In the genomic region with DNA sequence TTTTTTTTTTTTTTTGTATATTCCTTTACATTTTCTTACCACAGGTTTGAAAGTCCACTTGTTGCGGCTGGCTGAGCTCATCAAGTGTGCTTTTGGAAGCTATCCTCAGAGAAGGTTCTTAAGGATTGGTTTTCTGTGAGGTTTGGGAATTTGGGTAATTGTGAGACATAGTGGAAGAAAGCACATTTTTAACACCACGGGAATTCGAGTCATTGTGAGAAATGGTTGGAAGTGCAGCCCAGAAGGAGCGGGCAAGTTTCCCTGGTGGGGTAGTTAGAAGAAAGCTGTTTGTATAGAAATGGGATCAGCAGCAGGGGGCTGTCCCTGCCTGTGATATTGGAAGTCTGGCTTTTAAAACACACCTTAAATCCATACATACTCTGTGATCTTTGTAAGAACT, we compare ENCODE assay signal across 8 mouse cellular contexts. TPM values are rescaled to one million over a fixed set of nuclear protein-coding genes. Genes with fewer than 3 reads are reported as not detected.
DNase-seq lines count a peak whose midpoint lies in the region; ATAC-seq lines count a peak whose summit lies in the region.

No protein-coding gene starts in this region.

- ATAC-seq in heart, embryonic 13.5 days (ENCODE audit: extremely low read depth, insufficient number of reproducible peaks, low FRiP score, low TSS enrichment) = no peak
- ATAC-seq in heart, embryonic 16.5 days (replicated peaks; ENCODE audit: extremely low read depth, insufficient read depth, low FRiP score) = no peak

- H3K36me3 ChIP-seq in heart, embryonic 13.5 days = peaks cover 22% of the 10 kb centered on the region
- 0 out of 2 replicates have a peak, but pooled peaks cover 3% of the 10 kb centered on the region for H3K36me3 ChIP-seq in heart, embryonic 16.5 days (ENCODE audit: control insufficient read depth, insufficient read depth)
- 0 out of 2 replicates have a peak, but pooled peaks cover 5% of the 10 kb centered on the region for H3K36me3 ChIP-seq in macrophage (ENCODE audit: inconsistent target)

- H3K9me3 ChIP-seq in heart, embryonic 13.5 days = no peaks in the 10 kb centered on the region
- no peaks in the 10 kb centered on the region for H3K9me3 ChIP-seq in heart, embryonic 16.5 days (replicated peaks; ENCODE audit: control insufficient read depth, low read length)

- peaks cover 55% of the 10 kb centered on the region for H3K79me2 ChIP-seq in macrophage (ENCODE audit: inconsistent target)

- peak overlapping the region; percentile 83 for H3K4me2 ChIP-seq in heart, embryonic 13.5 days
- peak overlapping the region; percentile 82 for H3K4me2 ChIP-seq in heart, embryonic 16.5 days (ENCODE audit: low read depth, low read length)

- H3K4me1 ChIP-seq in heart, embryonic 13.5 days = peaks cover 40% of the 10 kb centered on the region
- peaks cover 28% of the 10 kb centered on the region for H3K4me1 ChIP-seq in heart, embryonic 16.5 days (ENCODE audit: control insufficient read depth, insufficient read depth, low read length)

- peak overlapping the region; percentile 96 for H3K4me3 ChIP-seq in heart, embryonic 13.5 days
- H3K4me3 ChIP-seq in heart, embryonic 16.5 days (ENCODE audit: low read length) = peak overlapping the region; percentile 79
- peak overlapping the region; percentile 60 for H3K4me3 ChIP-seq in macrophage (ENCODE audit: inconsistent target)

- DNase-seq in heart, adult 9 months (ENCODE audit: low spot score in 2 of 2) = no peak
- DNase-seq in MN1 (ENCODE audit: low spot score) = peak; percentile 15
- DNase-seq in thymus, adult 18-20 months = no peak
- DNase-seq in adrenal gland, adult 8-10 months = no peak
- no peak for DNase-seq in layer of hippocampus, postnatal 36 days

- H3K9ac ChIP-seq in heart, embryonic 13.5 days = peak overlapping the region; percentile 93
- H3K9ac ChIP-seq in heart, embryonic 16.5 days (ENCODE audit: low read length) = peak overlapping the region; percentile 88

- 17% methylated on average over 4 of the region's 4 CpGs for WGBS in heart, embryonic 13.5 days
- 18% methylated on average over 4 of the region's 4 CpGs for WGBS in heart, embryonic 16.5 days
- 39% methylated on average over 4 of the region's 4 CpGs for WGBS in macrophage (ENCODE audit: missing documents)

- H3K27ac ChIP-seq in heart, embryonic 13.5 days (replicated peaks) = no peak overlapping the region
- H3K27ac ChIP-seq in heart, embryonic 16.5 days (ENCODE audit: low read length) = no peak overlapping the region
- peak overlapping the region; percentile 32 for H3K27ac ChIP-seq in macrophage

- no peaks in the 10 kb centered on the region for H3K27me3 ChIP-seq in heart, embryonic 13.5 days (replicated peaks)
- no peaks in the 10 kb centered on the region for H3K27me3 ChIP-seq in heart, embryonic 16.5 days (ENCODE audit: control insufficient read depth, insufficient read depth, low read length)

RNA-seq across cellular contexts. Expression of a gene that starts 0.9 kb away (rescaled TPM):
- polyA plus RNA-seq in heart, embryonic 13.5 days (2015; fragmentation: Nextera tagmentation; extraction: Ambion mirVana) = 5.7 and 7.0 TPM in 2 replicates
- 3.2 and 6.1 TPM in 2 replicates for polyA plus RNA-seq in heart, embryonic 16.5 days (2015; fragmentation: Nextera tagmentation; extraction: Ambion mirVana)
- total RNA-seq in macrophage (2018; cell fraction: chromatin; rRNA removed) = 10 to 100 TPM; 15.5 to 56.0 (median 32.1) TPM
- total RNA-seq in macrophage (2018; cell fraction: cytosol; rRNA removed) = 10 to 100 TPM; 18.1 to 27.1 (median 23.0) TPM
- 10 to 100 TPM; 11.6 to 49.3 (median 20.3) TPM for total RNA-seq in macrophage (2018; cell fraction: nucleus; rRNA removed)
- polyA plus RNA-seq in macrophage (2018) = 15.9 to 37.6 TPM (median 24.8 TPM) in 3 replicates
- total RNA-seq in adrenal gland, adult 8-10 months (2022) = 10 to 100 TPM; 45.0 to 61.3 (median 49.9) TPM
- total RNA-seq in layer of hippocampus, postnatal 36 days (2021) = 10 to 100 TPM; 49.7 to 50.1 TPM

RNA-seq across cellular contexts. Expression of a gene that starts 3.0 kb away (rescaled TPM):
- 62.4 and 64.8 TPM in 2 replicates for polyA plus RNA-seq in heart, embryonic 13.5 days (2015; fragmentation: Nextera tagmentation; extraction: Ambion mirVana)
- polyA plus RNA-seq in heart, embryonic 16.5 days (2015; fragmentation: Nextera tagmentation; extraction: Ambion mirVana) = 52.7 and 59.6 TPM in 2 replicates
- 10 to 100 TPM in 1 of 26 experiments, 1 to 10 TPM in 13, not detected in 12; 1.3 to 21.1 (median 3.0) TPM for total RNA-seq in macrophage (2018; cell fraction: chromatin; rRNA removed)
- total RNA-seq in macrophage (2018; cell fraction: cytosol; rRNA removed) = 1 to 10 TPM in 25 of 26 experiments, under 1 TPM in 1; 0.97 to 3.8 (median 2.0) TPM
- total RNA-seq in macrophage (2018; cell fraction: nucleus; rRNA removed) = 1 to 10 TPM in 17 of 26 experiments, under 1 TPM in 4, not detected in 5; 0.75 to 4.8 (median 2.0) TPM
- 4.1 to 7.0 TPM (median 6.1 TPM) in 3 replicates for polyA plus RNA-seq in macrophage (2018)
- total RNA-seq in adrenal gland, adult 8-10 months (2022) = 10 to 100 TPM; 24.4 to 43.0 (median 30.1) TPM
- total RNA-seq in layer of hippocampus, postnatal 36 days (2021) = 1 to 10 TPM; 4.6 to 5.1 TPM

RNA-seq across cellular contexts. Expression of a gene that starts 27.7 kb away (rescaled TPM):
- polyA plus RNA-seq in heart, embryonic 13.5 days (2015; fragmentation: Nextera tagmentation; extraction: Ambion mirVana) = 0.11 TPM in 1 of 2 replicates, not detected in the other
- 0.12 TPM in 1 of 2 replicates, not detected in the other for polyA plus RNA-seq in heart, embryonic 16.5 days (2015; fragmentation: Nextera tagmentation; extraction: Ambion mirVana)
- total RNA-seq in macrophage (2018; cell fraction: chromatin; rRNA removed) = 1 to 10 TPM in 1 of 26 experiments, under 1 TPM in 3, not detected in 22; 0.57 to 2.0 (median 0.61) TPM
- total RNA-seq in macrophage (2018; cell fraction: cytosol; rRNA removed) = under 1 TPM in 16 of 26 experiments, not detected in 10; 0.09 to 0.42 (median 0.19) TPM
- total RNA-seq in macrophage (2018; cell fraction: nucleus; rRNA removed) = under 1 TPM in 7 of 26 experiments, not detected in 19; 0.47 to 0.96 (median 0.56) TPM
- 0.33 TPM in 1 of 3 replicates, not detected in the others for polyA plus RNA-seq in macrophage (2018)
- not detected for total RNA-seq in adrenal gland, adult 8-10 months (2022)
- total RNA-seq in layer of hippocampus, postnatal 36 days (2021) = not detected

RNA-seq across cellular contexts. Expression of a gene that starts 28.1 kb away (rescaled TPM):
- 31.8 and 35.1 TPM in 2 replicates for polyA plus RNA-seq in heart, embryonic 13.5 days (2015; fragmentation: Nextera tagmentation; extraction: Ambion mirVana)
- polyA plus RNA-seq in heart, embryonic 16.5 days (2015; fragmentation: Nextera tagmentation; extraction: Ambion mirVana) = 31.4 and 31.9 TPM in 2 replicates
- total RNA-seq in macrophage (2018; cell fraction: chromatin; rRNA removed) = 10 to 100 TPM in 24 of 26 experiments, 1 to 10 TPM in 2; 5.9 to 56.0 (median 27.6) TPM
- 10 to 100 TPM; 16.2 to 29.4 (median 21.3) TPM for total RNA-seq in macrophage (2018; cell fraction: cytosol; rRNA removed)
- total RNA-seq in macrophage (2018; cell fraction: nucleus; rRNA removed) = 10 to 100 TPM in 21 of 26 experiments, 1 to 10 TPM in 5; 6.8 to 47.1 (median 21.3) TPM
- polyA plus RNA-seq in macrophage (2018) = 25.1 to 25.9 TPM (median 25.2 TPM) in 3 replicates
- total RNA-seq in adrenal gland, adult 8-10 months (2022) = 10 to 100 TPM; 26.5 to 32.4 (median 28.1) TPM
- total RNA-seq in layer of hippocampus, postnatal 36 days (2021) = 10 to 100 TPM; 15.7 to 16.9 TPM
